Mouse (Mus musculus): Measurements from ENCODE around the gene Sf3b6. TPM values are rescaled to one million over a fixed set of nuclear protein-coding genes. Genes with fewer than 3 reads are reported as not detected.

Sf3b6 gene
- polyA plus RNA-seq, 1 experiment from 2014 or later = 147 TPM

GRCm38 (mm10) chr12:4841392-4841887 is 24.1 kb downstream of the Sf3b6 start, which contains the start of gene Fkbp1b:
Fkbp1b (minus strand) TSS chr12:4841591.
- peaks cover 41% of the 10 kb centered on the region for H3K4me1 ChIP-seq (replicated peaks)
- H3K9ac ChIP-seq = peak within 1 kb of the TSS; percentile 79
- H3K27ac ChIP-seq = no peak within 1 kb of the TSS
- peak within 1 kb of the TSS; percentile 76 for H3K4me3 ChIP-seq (replicated peaks)
- H3K27me3 ChIP-seq = peaks cover 34% of the 10 kb centered on the region
- DNase-seq = peak; percentile 55
- H3K4me2 ChIP-seq = peak within 1 kb of the TSS; percentile 99
- ATAC-seq (ENCODE audit: low read depth) = peak; percentile 67
- WGBS (ENCODE audit: insufficient replicate concordance) = under 1% methylated on average over 33 of the region's 37 CpGs
- H3K36me3 ChIP-seq = no peaks in the 10 kb centered on the region
- no peaks in the 10 kb centered on the region for H3K9me3 ChIP-seq (replicated peaks)

- no peak for DNase-seq
- H3K4me3 ChIP-seq (replicated peaks) = 0 out of 2 replicates have a peak overlapping the region, but pooled peaks have one; percentile 79
These were observed 25.1 kb downstream of the Sf3b6 start for GRCm38 (mm10) chr12:4842456-4842855.

GRCm38 (mm10) chr12:4842890-4843597 is 25.7 kb downstream of the Sf3b6 start, which contains the start of gene Wdcp:
Wdcp (plus strand) TSS chr12:4843303.
- Histone ChIP-seq H3K36me3 (no peaks in the 10 kb centered on the region), H3K27me3 (peaks cover 34% of the 10 kb centered on the region), H3K9me3 (replicated peaks) (no peaks in the 10 kb centered on the region), H3K4me2 (peak within 1 kb of the TSS; percentile 99), H3K9ac (peak within 1 kb of the TSS; percentile 78), H3K4me1 (replicated peaks) (peaks cover 43% of the 10 kb centered on the region), H3K4me3 (replicated peaks) (peak within 1 kb of the TSS; percentile 79), H3K27ac (peak within 1 kb of the TSS; percentile 77)
- ATAC-seq (ENCODE audit: low read depth) = peak; percentile 89
- DNase-seq = peak; percentile 84
- under 1% methylated on average over 30 of the region's 30 CpGs for WGBS (ENCODE audit: insufficient replicate concordance)

More at GRCm38 (mm10) chr12:4842456-4842855, 25.1 kb downstream of the Sf3b6 start:
- WGBS (ENCODE audit: insufficient replicate concordance) = 79% methylated on average over 8 of the region's 8 CpGs
- Histone ChIP-seq H3K9ac (no peak overlapping the region), H3K27ac (no peak overlapping the region), H3K36me3 (no peaks in the 10 kb centered on the region), H3K4me1 (replicated peaks) (peaks cover 43% of the 10 kb centered on the region), H3K27me3 (peaks cover 34% of the 10 kb centered on the region), H3K4me2 (peak overlapping the region; percentile 99), H3K9me3 (replicated peaks) (no peaks in the 10 kb centered on the region)
- no peak for ATAC-seq (ENCODE audit: low read depth)

- Histone ChIP-seq H3K9ac (peak overlapping the region; percentile 78), H3K4me3 (replicated peaks) (peak overlapping the region; percentile 79), H3K27ac (peak overlapping the region; percentile 77), H3K4me1 (replicated peaks) (peaks cover 43% of the 10 kb centered on the region), H3K4me2 (peak overlapping the region; percentile 99), H3K27me3 (peaks cover 34% of the 10 kb centered on the region), H3K36me3 (peaks cover 1% of the 10 kb centered on the region; the same call in 1 of the 2 replicates), H3K9me3 (replicated peaks) (no peaks in the 10 kb centered on the region)
- WGBS (ENCODE audit: insufficient replicate concordance) = 0% methylated on average over 12 of the region's 12 CpGs
- ATAC-seq (ENCODE audit: low read depth) (peak; percentile 47), DNase-seq (peak; percentile 56)
These were observed 26.4 kb downstream of the Sf3b6 start for GRCm38 (mm10) chr12:4843741-4844140.

- Histone ChIP-seq H3K36me3 (peaks cover 55% of the 10 kb centered on the region), H3K4me2 (no peak overlapping the region), H3K4me3 (replicated peaks) (no peak overlapping the region), H3K27ac (no peak overlapping the region), H3K4me1 (replicated peaks) (peaks cover 10% of the 10 kb centered on the region), H3K27me3 (no peaks in the 10 kb centered on the region), H3K9ac (no peak overlapping the region), H3K9me3 (replicated peaks) (no peaks in the 10 kb centered on the region)
- 87% methylated on average over 5 of the region's 5 CpGs for WGBS (ENCODE audit: insufficient replicate concordance)
- no peak for DNase-seq
- ATAC-seq (ENCODE audit: low read depth) = no peak
These were observed 38.8 kb downstream of the Sf3b6 start for GRCm38 (mm10) chr12:4856160-4856559.

GRCm38 (mm10) chr12:4856834-4857233 is 39.5 kb downstream of the Sf3b6 start:
- no peak overlapping the region for H3K4me3 ChIP-seq (replicated peaks)
- ATAC-seq (ENCODE audit: low read depth) (no peak), DNase-seq (no peak)
- H3K4me1 ChIP-seq (replicated peaks) = peaks cover 10% of the 10 kb centered on the region
- H3K27ac ChIP-seq = no peak overlapping the region
- H3K27me3 ChIP-seq = no peaks in the 10 kb centered on the region
- 84% methylated on average over 2 of the region's 2 CpGs for WGBS (ENCODE audit: insufficient replicate concordance)
- no peaks in the 10 kb centered on the region for H3K9me3 ChIP-seq (replicated peaks)
- H3K9ac ChIP-seq = no peak overlapping the region
- H3K4me2 ChIP-seq = no peak overlapping the region
- H3K36me3 ChIP-seq = peaks cover 57% of the 10 kb centered on the region

- peaks cover 67% of the 10 kb centered on the region for H3K36me3 ChIP-seq
- H3K4me1 ChIP-seq (replicated peaks) = peaks cover 14% of the 10 kb centered on the region
- no peaks in the 10 kb centered on the region for H3K27me3 ChIP-seq
- H3K9me3 ChIP-seq (replicated peaks) = no peaks in the 10 kb centered on the region
- DNase-seq (no peak), ATAC-seq (ENCODE audit: low read depth) (peak; percentile 34; the same call in 1 of the 2 replicates)
- H3K9ac ChIP-seq = no peak overlapping the region
- H3K27ac ChIP-seq = peak overlapping the region; percentile 39
- H3K4me2 ChIP-seq = no peak overlapping the region
- WGBS (ENCODE audit: insufficient replicate concordance) = 38% methylated on average over 11 of the region's 11 CpGs
- no peak overlapping the region for H3K4me3 ChIP-seq (replicated peaks)
These were observed 42.0 kb downstream of the Sf3b6 start for GRCm38 (mm10) chr12:4859241-4859914.

- Histone ChIP-seq H3K4me3 (replicated peaks) (no peak overlapping the region), H3K27ac (no peak overlapping the region), H3K9me3 (replicated peaks) (no peaks in the 10 kb centered on the region), H3K9ac (no peak overlapping the region), H3K4me2 (no peak overlapping the region), H3K36me3 (peaks cover 81% of the 10 kb centered on the region), H3K4me1 (replicated peaks) (peaks cover 17% of the 10 kb centered on the region), H3K27me3 (no peaks in the 10 kb centered on the region)
- 90% methylated on average over 4 of the region's 4 CpGs for WGBS (ENCODE audit: insufficient replicate concordance)
- no peak for ATAC-seq (ENCODE audit: low read depth)
- DNase-seq = no peak
These were observed 45.3 kb downstream of the Sf3b6 start for GRCm38 (mm10) chr12:4862672-4863071.

- Histone ChIP-seq H3K27me3 (no peaks in the 10 kb centered on the region), H3K4me1 (replicated peaks) (peaks cover 25% of the 10 kb centered on the region), H3K4me2 (no peak overlapping the region), H3K9me3 (replicated peaks) (no peaks in the 10 kb centered on the region), H3K4me3 (replicated peaks) (no peak overlapping the region), H3K9ac (no peak overlapping the region), H3K36me3 (peaks cover 90% of the 10 kb centered on the region), H3K27ac (peak overlapping the region; percentile 13; the same call in 1 of the 2 replicates)
- DNase-seq (no peak), ATAC-seq (ENCODE audit: low read depth) (no peak)
- WGBS (ENCODE audit: insufficient replicate concordance) = 82% methylated on average over 4 of the region's 4 CpGs
These were observed 46.5 kb downstream of the Sf3b6 start for GRCm38 (mm10) chr12:4863654-4864337.

- Histone ChIP-seq H3K4me3 (replicated peaks) (no peak overlapping the region), H3K4me2 (no peak overlapping the region), H3K9ac (no peak overlapping the region), H3K36me3 (peaks cover 95% of the 10 kb centered on the region), H3K27me3 (no peaks in the 10 kb centered on the region), H3K9me3 (replicated peaks) (no peaks in the 10 kb centered on the region), H3K4me1 (replicated peaks) (peaks cover 29% of the 10 kb centered on the region), H3K27ac (0 out of 2 replicates have a peak overlapping the region, but pooled peaks have one; percentile 13)
- no peak for DNase-seq
- WGBS (ENCODE audit: insufficient replicate concordance) = 87% methylated on average over 4 of the region's 4 CpGs
- ATAC-seq (ENCODE audit: low read depth) = no peak
These were observed 47.0 kb downstream of the Sf3b6 start for GRCm38 (mm10) chr12:4864338-4864690.

GRCm38 (mm10) chr12:4868924-4869323 is 51.6 kb downstream of the Sf3b6 start:
- WGBS (ENCODE audit: insufficient replicate concordance) = 82% methylated on average over 8 of the region's 8 CpGs
- H3K27ac ChIP-seq = peak overlapping the region; percentile 39

More at GRCm38 (mm10) chr12:4868924-4869323, 51.6 kb downstream of the Sf3b6 start:
- Histone ChIP-seq H3K27me3 (no peaks in the 10 kb centered on the region), H3K9me3 (replicated peaks) (no peaks in the 10 kb centered on the region), H3K36me3 (peaks cover 82% of the 10 kb centered on the region), H3K4me3 (replicated peaks) (no peak overlapping the region), H3K4me1 (replicated peaks) (peaks cover 58% of the 10 kb centered on the region), H3K9ac (peak overlapping the region; percentile 29; the same call in 1 of the 2 replicates), H3K4me2 (0 out of 2 replicates have a peak overlapping the region, but pooled peaks have one; percentile 25)
- DNase-seq (no peak), ATAC-seq (ENCODE audit: low read depth) (no peak)
